Comparison of ENCODE assay signal across 16 mouse cellular contexts in genomic region chr5:121150684-121151083, GRCm38 (mm10).
"Had no signal": no experiment of that assay in that cellular context is flagged by ENCODE, and none has a peak within 500 bp of the region (broad histone marks: within the 10 kb centered on the region; RNA-seq: fewer than 3 reads in every experiment).

No protein-coding gene starts in this region.

- H3K27ac ChIP-seq: kidney, embryonic 15.5 days; limb, embryonic 15.5 days; liver, embryonic 12.5 days; macrophage; midbrain, embryonic 15.5 days; neural tube, embryonic 13.5 days; stomach, postnatal 0 days had no signal

- H3K4me2 ChIP-seq: kidney, embryonic 15.5 days; limb, embryonic 15.5 days; liver, embryonic 12.5 days; lung, embryonic 14.5 days; midbrain, embryonic 11.5 days; midbrain, embryonic 15.5 days; neural tube, embryonic 13.5 days had no signal

- H3K27me3 ChIP-seq: kidney, embryonic 15.5 days; limb, embryonic 15.5 days; liver, embryonic 12.5 days; megakaryocyte, embryonic 14.5 days; midbrain, embryonic 15.5 days; neural tube, embryonic 13.5 days had no signal

- H3K9me3 ChIP-seq: kidney, embryonic 15.5 days; limb, embryonic 15.5 days; liver, embryonic 12.5 days; megakaryocyte, embryonic 14.5 days; midbrain, embryonic 15.5 days; neural tube, embryonic 13.5 days had no signal

- H3K9ac ChIP-seq: kidney, embryonic 15.5 days; limb, embryonic 15.5 days; liver, embryonic 12.5 days; lung, embryonic 14.5 days; midbrain, embryonic 15.5 days; neural tube, embryonic 13.5 days had no signal

- H3K4me1 ChIP-seq: limb, embryonic 15.5 days; liver, embryonic 12.5 days had no signal

- DNase-seq: kidney, adult 2 months; kidney, postnatal 14 days; lung, embryonic 14.5 days; lung, postnatal 14 days; retina, postnatal 1 day; right cerebral cortex, postnatal 14 days; thymus, postnatal 4 days had no signal

- H3K4me3 ChIP-seq: kidney, embryonic 15.5 days; limb, embryonic 15.5 days; liver, embryonic 12.5 days; megakaryocyte, embryonic 14.5 days; midbrain, embryonic 15.5 days; neural tube, embryonic 13.5 days had no signal
